Mouse (Mus musculus) brain, embryonic 14.5 days (tissue): Measurements from ENCODE around the gene Podn. TPM values are rescaled to one million over a fixed set of nuclear protein-coding genes. Genes with fewer than 3 reads are reported as not detected.

Experiments used
- DNase-seq: peaks from one replicate; pipeline ENCODE4 v3.0.0-alpha.2; 2011; ENCODE audit warnings: low read depth
- CTCF ChIP-seq: fragments of 200-500 bp; IDR thresholded peaks from 2 replicates; pipeline ENCODE4 v1.5.1; 2012; ENCODE audit warnings: inconsistent platforms, mild to moderate bottlenecking, moderate library complexity, borderline replicate concordance; ENCODE audit not compliant: insufficient read depth, insufficient read length; ENCODE audit errors: extremely low read depth
- POLR2A ChIP-seq: fragments of 200-500 bp; IDR thresholded peaks from 2 replicates; pipeline ENCODE4 v1.6.1; 2012; ENCODE audit warnings: mild to moderate bottlenecking, inconsistent platforms, borderline replicate concordance; ENCODE audit not compliant: poor library complexity, insufficient read depth, insufficient read length, severe bottlenecking; ENCODE audit errors: extremely low read depth
- polyA plus RNA-seq: library from polyadenylated mRNA; depleted of rRNA; stranded (reverse); fragments of >200 nt; gene quantifications from 2 replicates; pipeline ENCODE4 v1.2.3, GENCODE M21; 2012

Podn gene
- polyA plus RNA-seq, 1 experiment, result 2.2 TPM

GRCm38 (mm10) chr4:108074204-108074823 lies 21.9 kb downstream of the Podn start:
- DNase-seq, result no peak
- no peak for TF ChIP-seq CTCF
- no peak for TF ChIP-seq POLR2A

- no peak for DNase-seq
- TF ChIP-seq CTCF, result no peak
- TF ChIP-seq POLR2A, result no peak
Measured at GRCm38 (mm10) chr4:108072086-108072485, 24.2 kb downstream of the Podn start.

GRCm38 (mm10) chr4:108071235-108071901 lies 24.9 kb downstream of the Podn start:
- no peak for TF ChIP-seq CTCF
- no peak for TF ChIP-seq POLR2A
- DNase-seq, result peak; percentile 99

- peak; percentile 27 for DNase-seq
- TF ChIP-seq POLR2A, result no peak
- no peak for TF ChIP-seq CTCF
Measured at GRCm38 (mm10) chr4:108070723-108071122, 25.5 kb downstream of the Podn start.

- TF ChIP-seq POLR2A (no peak), CTCF (no peak)
- DNase-seq, result no peak
Measured at GRCm38 (mm10) chr4:108070286-108070685, 26.0 kb downstream of the Podn start.

GRCm38 (mm10) chr4:108068081-108068480 lies 28.2 kb downstream of the Podn start:
- TF ChIP-seq POLR2A (no peak), CTCF (no peak)
- no peak for DNase-seq

GRCm38 (mm10) chr4:108067261-108067660 lies 29.0 kb downstream of the Podn start:
- TF ChIP-seq POLR2A (no peak), CTCF (no peak)
- no peak for DNase-seq

GRCm38 (mm10) chr4:108066569-108066968 lies 29.7 kb downstream of the Podn start:
- DNase-seq, result no peak
- TF ChIP-seq POLR2A (no peak), CTCF (no peak)

GRCm38 (mm10) chr4:108065176-108065844 lies 30.9 kb downstream of the Podn start:
- DNase-seq, result no peak
- TF ChIP-seq POLR2A (no peak), CTCF (no peak)

GRCm38 (mm10) chr4:108063616-108064015 lies 32.6 kb downstream of the Podn start:
- no peak for DNase-seq
- TF ChIP-seq POLR2A, result no peak
- TF ChIP-seq CTCF, result no peak

GRCm38 (mm10) chr4:108062524-108062923 lies 33.7 kb downstream of the Podn start:
- DNase-seq, result no peak
- TF ChIP-seq POLR2A (no peak), CTCF (no peak)

GRCm38 (mm10) chr4:108060774-108061173 lies 35.5 kb downstream of the Podn start:
- TF ChIP-seq CTCF, result no peak
- TF ChIP-seq POLR2A, result no peak
- no peak for DNase-seq

GRCm38 (mm10) chr4:108059601-108060379 lies 36.5 kb downstream of the Podn start:
- peak; percentile 63 for DNase-seq
- no peak for TF ChIP-seq CTCF
- TF ChIP-seq POLR2A, result no peak

GRCm38 (mm10) chr4:108058166-108058565 lies 38.1 kb downstream of the Podn start:
- TF ChIP-seq POLR2A (no peak), CTCF (no peak)
- no peak for DNase-seq

GRCm38 (mm10) chr4:108057247-108057646 lies 39.0 kb downstream of the Podn start:
- TF ChIP-seq CTCF (no peak), POLR2A (no peak)
- DNase-seq, result no peak
